Comparison of ENCODE assay signal across 12 mouse cellular contexts in genomic region chr1:53393936-53394760, GRCm38 (mm10). TPM values are rescaled to one million over a fixed set of nuclear protein-coding genes. Genes with fewer than 3 reads are reported as not detected.
DNase-seq lines count a peak whose midpoint lies in the region; ATAC-seq and TF ChIP-seq lines count a peak whose summit lies in the region.
"Not testable (repeated sequence)": the region's sequence is repeated elsewhere in the genome, so short reads cannot be mapped to it uniquely, and the experiment has no call there.
"Had no signal": no experiment of that assay in that cellular context is flagged by ENCODE, and none has a peak within 500 bp of the region (broad histone marks: within the 10 kb centered on the region; RNA-seq: fewer than 3 reads in every experiment).

No protein-coding gene starts in this region.

- not testable (repeated sequence) for TF ChIP-seq POLR2A in brain, embryonic 14.5 days (IDR thresholded peaks at IDR 0.05; ENCODE audit: borderline replicate concordance, extremely low read depth, insufficient read depth, insufficient read length, poor library complexity, severe bottlenecking)

- not testable (repeated sequence) for TF ChIP-seq CTCF in brain, embryonic 14.5 days (IDR thresholded peaks at IDR 0.05; ENCODE audit: borderline replicate concordance, extremely low read depth, insufficient read depth, insufficient read length)

- H3K9ac ChIP-seq in embryonic facial prominence, embryonic 14.5 days (ENCODE audit: low read depth, low read length): 0 out of 2 replicates have a peak overlapping the region, but pooled peaks have one; percentile 14
- 0 out of 2 replicates have a peak overlapping the region, but pooled peaks have one; percentile 27 for H3K9ac ChIP-seq in limb, embryonic 12.5 days (replicated peaks)
- H3K9ac ChIP-seq in neural tube, embryonic 11.5 days (ENCODE audit: low read length); stomach, embryonic 15.5 days: not testable (repeated sequence)

- H3K27me3 ChIP-seq in embryonic facial prominence, embryonic 14.5 days (replicated peaks; ENCODE audit: control insufficient read depth, insufficient read depth, low read length); limb, embryonic 12.5 days; neural tube, embryonic 11.5 days (ENCODE audit: control insufficient read depth, insufficient read depth, low read length); stomach, embryonic 15.5 days (replicated peaks): not testable (repeated sequence)

- DNase-seq in brain, embryonic 14.5 days (ENCODE audit: low read depth): peak; percentile 16
- peak; percentile 42 for DNase-seq in embryonic facial prominence, embryonic 14.5 days (ENCODE audit: low spot score)
- DNase-seq in heart, adult 11 months: peak; percentile 90
- DNase-seq in heart, postnatal 36 days: peak; percentile 1 to 8
- peak; percentile 32 for DNase-seq in kidney, postnatal 14 days
- DNase-seq in neural tube, embryonic 11.5 days (ENCODE audit: low spot score): peak; percentile 9

- H3K4me2 ChIP-seq in embryonic facial prominence, embryonic 14.5 days (ENCODE audit: low read depth, low read length): peak overlapping the region; percentile 46
- peak overlapping the region; percentile 45 for H3K4me2 ChIP-seq in limb, embryonic 12.5 days
- not testable (repeated sequence) for H3K4me2 ChIP-seq in neural tube, embryonic 11.5 days (ENCODE audit: low read depth)
- peak overlapping the region; percentile 33 for H3K4me2 ChIP-seq in stomach, embryonic 15.5 days

- H3K4me3 ChIP-seq in embryonic facial prominence, embryonic 14.5 days (ENCODE audit: low read depth, low read length): peak overlapping the region; percentile 11
- peak overlapping the region; percentile 18; the same call in 1 of the 2 replicates for H3K4me3 ChIP-seq in limb, embryonic 12.5 days (replicated peaks)
- not testable (repeated sequence) for H3K4me3 ChIP-seq in neural tube, embryonic 11.5 days (ENCODE audit: low read depth, low read length); stomach, embryonic 15.5 days (replicated peaks)

- 24% methylated on average over 21 of the region's 21 CpGs for WGBS in embryonic facial prominence, embryonic 14.5 days
- WGBS in limb, embryonic 12.5 days: 31% methylated on average over 21 of the region's 21 CpGs
- 37% methylated on average over 21 of the region's 21 CpGs for WGBS in neural tube, embryonic 11.5 days
- 31% methylated on average over 21 of the region's 21 CpGs for WGBS in stomach, embryonic 15.5 days

- ATAC-seq in embryonic facial prominence, embryonic 14.5 days (ENCODE audit: low read depth); limb, embryonic 12.5 days (ENCODE audit: insufficient number of reproducible peaks, insufficient read depth, low FRiP score, low TSS enrichment, low read depth); neural tube, embryonic 11.5 days (ENCODE audit: insufficient read depth, low FRiP score, low TSS enrichment); stomach, embryonic 15.5 days (ENCODE audit: insufficient read depth, low FRiP score, low read depth): not testable (repeated sequence)

- not testable (repeated sequence) for H3K9me3 ChIP-seq in embryonic facial prominence, embryonic 14.5 days (ENCODE audit: control insufficient read depth, low read length); limb, embryonic 12.5 days; neural tube, embryonic 11.5 days (ENCODE audit: control insufficient read depth, low read length); stomach, embryonic 15.5 days

- H3K36me3 ChIP-seq in embryonic facial prominence, embryonic 14.5 days (ENCODE audit: control insufficient read depth, insufficient read depth, low read length); limb, embryonic 12.5 days; neural tube, embryonic 11.5 days (ENCODE audit: control insufficient read depth, insufficient read depth, low read length); stomach, embryonic 15.5 days: not testable (repeated sequence)

- not testable (repeated sequence) for H3K4me1 ChIP-seq in embryonic facial prominence, embryonic 14.5 days (ENCODE audit: control insufficient read depth, insufficient read depth, low read length); limb, embryonic 12.5 days (replicated peaks); neural tube, embryonic 11.5 days (ENCODE audit: control insufficient read depth, insufficient read depth, low read length); stomach, embryonic 15.5 days

- H3K27ac ChIP-seq in embryonic facial prominence, embryonic 14.5 days (replicated peaks; ENCODE audit: low read depth, low read length); neural tube, embryonic 11.5 days (ENCODE audit: low read depth, low read length); stomach, embryonic 15.5 days: not testable (repeated sequence)
- peak overlapping the region; percentile 56 for H3K27ac ChIP-seq in limb, embryonic 12.5 days

- intact Hi-C loops in heart, postnatal 36 days (cut with DNase I): not testable (repeated sequence)

RNA-seq across cellular contexts. Expression of gene Asnsd1, which starts 41.6 kb away (rescaled TPM):
- 25.4 and 33.3 TPM in 2 replicates for polyA plus RNA-seq in brain, embryonic 14.5 days (2012; rRNA removed)
- polyA plus RNA-seq in embryonic facial prominence, embryonic 14.5 days (2014; fragmentation: Nextera tagmentation; extraction: Ambion mirVana): 74.9 and 86.1 TPM in 2 replicates
- 10 to 100 TPM; 57.9 to 61.8 TPM for total RNA-seq in heart, postnatal 36 days (2021)
- polyA plus RNA-seq in limb, embryonic 12.5 days (2016; fragmentation: Nextera tagmentation; extraction: Ambion mirVana): 89.7 and 91.9 TPM in 2 replicates
- 96.9 and 101 TPM in 2 replicates for polyA plus RNA-seq in neural tube, embryonic 11.5 days (2014; fragmentation: Nextera tagmentation; extraction: Ambion mirVana)
- polyA plus RNA-seq in stomach, embryonic 15.5 days (2015; fragmentation: Nextera tagmentation; extraction: Ambion mirVana): 70.2 and 70.3 TPM in 2 replicates

RNA-seq across cellular contexts. Expression of gene Gm28551, which starts 41.7 kb away (rescaled TPM):
- 0.85 and 0.97 TPM in 2 replicates for polyA plus RNA-seq in brain, embryonic 14.5 days (2012; rRNA removed)
- 0.26 and 0.77 TPM in 2 replicates for polyA plus RNA-seq in embryonic facial prominence, embryonic 14.5 days (2014; fragmentation: Nextera tagmentation; extraction: Ambion mirVana)
- not detected for total RNA-seq in heart, postnatal 36 days (2021)
- polyA plus RNA-seq in limb, embryonic 12.5 days (2016; fragmentation: Nextera tagmentation; extraction: Ambion mirVana): 0.87 and 1.1 TPM in 2 replicates
- polyA plus RNA-seq in neural tube, embryonic 11.5 days (2014; fragmentation: Nextera tagmentation; extraction: Ambion mirVana): 0.68 and 0.96 TPM in 2 replicates
- 0.64 and 0.73 TPM in 2 replicates for polyA plus RNA-seq in stomach, embryonic 15.5 days (2015; fragmentation: Nextera tagmentation; extraction: Ambion mirVana)
- total RNA-seq: megakaryocyte progenitor cell, adult 5-6 weeks had no signal
- polyA plus RNA-seq: gonadal fat pad, adult 2 months had no signal

RNA-seq across cellular contexts. Expression of gene Asdurf, which starts 41.7 kb away (rescaled TPM):
- polyA plus RNA-seq in brain, embryonic 14.5 days (2012; rRNA removed): not detected in 2 replicates
- 9.5 and 17.3 TPM in 2 replicates for polyA plus RNA-seq in embryonic facial prominence, embryonic 14.5 days (2014; fragmentation: Nextera tagmentation; extraction: Ambion mirVana)
- 1 to 10 TPM in 1 of 2 experiments, not detected in 1; 2.2 TPM for total RNA-seq in heart, postnatal 36 days (2021)
- polyA plus RNA-seq in limb, embryonic 12.5 days (2016; fragmentation: Nextera tagmentation; extraction: Ambion mirVana): 3.8 and 10.0 TPM in 2 replicates
- polyA plus RNA-seq in neural tube, embryonic 11.5 days (2014; fragmentation: Nextera tagmentation; extraction: Ambion mirVana): 3.3 and 17.9 TPM in 2 replicates
- polyA plus RNA-seq in stomach, embryonic 15.5 days (2015; fragmentation: Nextera tagmentation; extraction: Ambion mirVana): 1.5 and 8.3 TPM in 2 replicates
- polyA plus RNA-seq: gonadal fat pad, adult 2 months; kidney, embryonic 14.5 days; liver, embryonic 11.5 days had no signal

Comparison
In these comparisons a context has a peak if more than half of its experiments do, and no peak if none do; other contexts are left out.
1. DNase-seq: peak in every context shown above with its lines; median percentile 90 in heart, adult 11 months; 42 in embryonic facial prominence, embryonic 14.5 days; 32 in kidney, postnatal 14 days; 16 in brain, embryonic 14.5 days; 9 in neural tube, embryonic 11.5 days; 4 in heart, postnatal 36 days.